Mouse (Mus musculus) lung, postnatal 0 days (tissue): ENCODE measurements at regions not wholly inside any gene's neighbourhood (a gene's known extent, or its start where the extent isn't known, plus 50 kb on each side); places are given as distances from the start of the nearest gene placed in this dataset.

ENCODE experiments used
- CTCF ChIP-seq: IDR thresholded peaks from 2 replicates; pipeline ENCODE4 v1.5.1; 2016; ENCODE audit warnings: antibody characterized with exemption, mild to moderate bottlenecking
- EP300 ChIP-seq: IDR thresholded peaks from 2 replicates; pipeline ENCODE4 v1.6.1; 2016; ENCODE audit warnings: antibody characterized with exemption, mild to moderate bottlenecking, control low read depth

GRCm38 (mm10) chr17:51499541-51499940 is 320.4 kb upstream of the Tbc1d5 start:
- TF ChIP-seq EP300 (no peak), CTCF (no peak)
